Mouse (Mus musculus) WW6 (cell line): ENCODE measurements around the gene Nek6.

Source experiments
- DNase-seq: peaks from one replicate; pipeline ENCODE4 v3.0.0-alpha.2; 2013; ENCODE audit warnings: low read depth, low spot score

The Nek6 gene

GRCm38 (mm10) chr2:38536331-38536731 lies 24.9 kb downstream of the Nek6 start:
- DNase-seq, result no peak

- no peak for DNase-seq
These were observed 28.2 kb downstream of the Nek6 start for GRCm38 (mm10) chr2:38539677-38540076.

- no peak for DNase-seq
These were observed 29.2 kb downstream of the Nek6 start for GRCm38 (mm10) chr2:38540666-38541065.

GRCm38 (mm10) chr2:38541101-38541500 lies 29.7 kb downstream of the Nek6 start:
- no peak for DNase-seq

GRCm38 (mm10) chr2:38541570-38541969 lies 30.1 kb downstream of the Nek6 start:
- DNase-seq, result no peak

GRCm38 (mm10) chr2:38542366-38542765 lies 30.9 kb downstream of the Nek6 start:
- no peak for DNase-seq

- DNase-seq, result no peak
These were observed 31.7 kb downstream of the Nek6 start for GRCm38 (mm10) chr2:38543158-38543557.

- no peak for DNase-seq
These were observed 32.9 kb downstream of the Nek6 start for GRCm38 (mm10) chr2:38544341-38544740.

GRCm38 (mm10) chr2:38544982-38545381 lies 33.5 kb downstream of the Nek6 start:
- DNase-seq, result no peak

- no peak for DNase-seq
These were observed 34.3 kb downstream of the Nek6 start for GRCm38 (mm10) chr2:38545706-38546105.

- peak; percentile 43 for DNase-seq
These were observed 34.8 kb downstream of the Nek6 start for GRCm38 (mm10) chr2:38546222-38546621.

- DNase-seq, result no peak
These were observed 35.3 kb downstream of the Nek6 start for GRCm38 (mm10) chr2:38546748-38547147.

GRCm38 (mm10) chr2:38547793-38548517 lies 36.5 kb downstream of the Nek6 start:
- no peak for DNase-seq

- no peak for DNase-seq
These were observed 40.6 kb downstream of the Nek6 start for GRCm38 (mm10) chr2:38552004-38552443.

GRCm38 (mm10) chr2:38554226-38554995 lies 43.0 kb downstream of the Nek6 start:
- DNase-seq, result no peak

GRCm38 (mm10) chr2:38555659-38556058 lies 44.2 kb downstream of the Nek6 start:
- DNase-seq, result no peak

GRCm38 (mm10) chr2:38556721-38557120 lies 45.3 kb downstream of the Nek6 start:
- DNase-seq, result no peak

- no peak for DNase-seq
These were observed 49.1 kb downstream of the Nek6 start for GRCm38 (mm10) chr2:38560296-38561227.

- DNase-seq, result no peak
These were observed 51.2 kb downstream of the Nek6 start for GRCm38 (mm10) chr2:38562596-38562995.

GRCm38 (mm10) chr2:38571971-38572601 lies 60.6 kb downstream of the Nek6 start:
- DNase-seq, result no peak

- no peak for DNase-seq
These were observed 63.3 kb downstream of the Nek6 start for GRCm38 (mm10) chr2:38574697-38575096.
